Mouse (Mus musculus) ES-Bruce4 (cell line): ENCODE measurements around the gene Nucks1.

Experiments
- CTCF ChIP-seq: IDR thresholded peaks from one replicate; pipeline ENCODE4 v1.8.1; 2011; ENCODE audit warnings: low read depth, low read length
- POLR2A ChIP-seq: IDR thresholded peaks from one replicate; pipeline ENCODE4 v1.8.1; 2011; ENCODE audit warnings: low read length; ENCODE audit not compliant: insufficient read depth

- TF ChIP-seq POLR2A (no peak), CTCF (no peak)
These were observed 58.6 kb downstream of the Nucks1 start for GRCm38 (mm10) chr1:131968983-131969382.
